Mouse (Mus musculus): ENCODE measurements around the gene Isl2. TPM values are rescaled to one million over a fixed set of nuclear protein-coding genes. Genes with fewer than 3 reads are reported as not detected.

Gene Isl2
- polyA plus RNA-seq (2015; fragmentation: Nextera tagmentation; extraction: Ambion mirVana), result not detected in 2 replicates

GRCm38 (mm10) chr9:55538377-55538776, at the start of gene Isl2:
Isl2 (plus strand) TSS chr9:55538672.

GRCm38 (mm10) chr9:55512027-55512543, 26.4 kb upstream of the Isl2 start, which contains the start of gene Etfa:
Etfa (minus strand) TSS chr9:55512243.

Other genes with a start within 250 kb of the Isl2 start
- 1.1 and 2.1 TPM in 2 replicates for gene Nrg4, start 211.8 kb upstream of the Isl2 start, polyA plus RNA-seq (2015; fragmentation: Nextera tagmentation; extraction: Ambion mirVana)
- gene Tmem266, start 211.8 kb upstream of the Isl2 start, polyA plus RNA-seq (2015; fragmentation: Nextera tagmentation; extraction: Ambion mirVana), result 0.39 and 0.50 TPM in 2 replicates
- gene Etfa, start 26.4 kb upstream of the Isl2 start, polyA plus RNA-seq (2015; fragmentation: Nextera tagmentation; extraction: Ambion mirVana), result 299 and 578 TPM in 2 replicates

All from adrenal gland, postnatal 0 days (tissue).